Mouse (Mus musculus) forebrain, embryonic 12.5 days (tissue): ENCODE measurements around the gene P4ha2. TPM values are rescaled to one million over a fixed set of nuclear protein-coding genes. Genes with fewer than 3 reads are reported as not detected.

ENCODE experiments used
- ATAC-seq: fragments of 200-750 bp; cut with Nextera tagmentation; 2 replicates; pipeline ENCODE4 v1.8.0; 2017; ENCODE audit warnings: moderate TSS enrichment; ENCODE audit not compliant: low FRiP score
- H3K27ac ChIP-seq: fragments of 300-500 bp; sonication (generic); 2 replicates; pipeline ENCODE4 v1.5.1; 2016; ENCODE audit warnings: mild to moderate bottlenecking
- H3K27me3 ChIP-seq: fragments of 300-500 bp; sonication (generic); 2 replicates; pipeline ENCODE4 v1.6.1; 2016; ENCODE audit warnings: mild to moderate bottlenecking
- H3K36me3 ChIP-seq: fragments of 300-500 bp; sonication (generic); replicated peaks from 2 replicates; pipeline ENCODE4 v1.6.1; 2016; ENCODE audit warnings: mild to moderate bottlenecking
- H3K4me1 ChIP-seq: fragments of 300-500 bp; sonication (generic); 2 replicates; pipeline ENCODE4 v1.6.1; 2016
- H3K4me2 ChIP-seq: fragments of 300-500 bp; sonication (generic); 2 replicates; pipeline ENCODE4 v1.6.1; 2016; ENCODE audit warnings: mild to moderate bottlenecking, moderate library complexity
- H3K4me3 ChIP-seq: fragments of 300-500 bp; sonication (generic); replicated peaks from 2 replicates; pipeline ENCODE4 v1.5.1; 2016; ENCODE audit warnings: mild to moderate bottlenecking
- H3K9ac ChIP-seq: fragments of 300-500 bp; sonication (generic); 2 replicates; pipeline ENCODE4 v1.6.1; 2016; ENCODE audit warnings: mild to moderate bottlenecking
- H3K9me3 ChIP-seq: fragments of 300-500 bp; sonication (generic); 2 replicates; pipeline ENCODE4 v1.6.1; 2016
- WGBS: fragments of 180-500 bp; shearing (Covaris S2); methylation state at CpG from one replicate; pipeline ENCODE4 v1.1.7; 2016; 5-methylcytosine and 5-hydroxymethylcytosine counted together
- polyA plus RNA-seq: library from polyadenylated mRNA; unstranded; fragments of >200 nt; fragmentation: Nextera tagmentation; extraction: Ambion mirVana; gene quantifications from 2 replicates; pipeline ENCODE4 v1.2.1, GENCODE M21; 2016

Gene P4ha2
- polyA plus RNA-seq, 1 experiment from 2014 or later, result 12.7 TPM

DNA sequence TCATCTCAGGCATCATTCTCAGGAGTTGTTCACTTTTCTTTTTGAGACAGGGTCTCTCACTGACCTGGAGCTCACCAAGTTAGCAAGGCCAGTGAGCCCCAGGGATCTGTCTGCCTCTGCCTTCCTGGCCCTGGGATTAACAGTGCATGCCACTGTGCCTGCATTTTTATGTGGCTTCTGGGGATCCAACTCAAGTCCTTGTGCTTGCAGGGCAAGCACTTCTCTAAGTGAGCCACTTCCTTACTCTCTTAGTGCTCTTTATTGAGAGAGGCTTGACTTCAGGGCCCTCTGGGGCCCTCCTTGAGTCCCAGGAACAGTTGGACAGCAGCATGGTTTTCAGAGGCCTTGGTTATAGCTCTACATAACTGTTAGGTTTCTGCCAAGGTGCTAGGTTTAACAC is 56.6 kb downstream of the P4ha2 start:
- no peak for ATAC-seq
- Histone ChIP-seq H3K4me1 (no peaks in the 10 kb centered on the region), H3K4me2 (no peak overlapping the region), H3K36me3 (no peaks in the 10 kb centered on the region), H3K27me3 (no peaks in the 10 kb centered on the region), H3K9me3 (no peaks in the 10 kb centered on the region), H3K4me3 (no peak overlapping the region), H3K27ac (no peak overlapping the region), H3K9ac (no peak overlapping the region)

DNA sequence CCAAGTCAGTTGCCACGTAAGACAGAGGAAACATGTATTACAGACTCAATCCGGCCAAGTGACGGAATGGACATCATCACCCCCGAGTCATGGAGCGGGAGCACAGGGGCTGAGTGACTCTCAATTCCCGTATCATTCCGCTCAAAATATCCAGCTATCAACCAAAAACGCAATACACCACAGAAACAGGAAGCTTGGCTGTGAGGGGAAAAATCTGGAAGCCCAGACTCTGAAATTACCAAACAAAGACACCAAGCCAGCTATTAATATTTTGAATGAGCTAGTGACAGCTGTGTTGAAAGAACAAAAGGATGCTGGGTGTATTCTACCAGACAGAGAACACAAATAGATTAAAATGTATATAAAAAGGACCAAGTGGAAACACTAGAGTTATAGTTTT is 57.7 kb downstream of the P4ha2 start:
- no peak overlapping the region for H3K27ac ChIP-seq
- no peaks in the 10 kb centered on the region for H3K4me1 ChIP-seq
- H3K4me2 ChIP-seq, result no peak overlapping the region
- WGBS, result 93% methylated on average over 8 of the region's 8 CpGs
- no peaks in the 10 kb centered on the region for H3K9me3 ChIP-seq
- no peak overlapping the region for H3K9ac ChIP-seq
- no peaks in the 10 kb centered on the region for H3K36me3 ChIP-seq
- ATAC-seq, result no peak
- H3K27me3 ChIP-seq, result no peaks in the 10 kb centered on the region
- H3K4me3 ChIP-seq, result no peak overlapping the region

DNA sequence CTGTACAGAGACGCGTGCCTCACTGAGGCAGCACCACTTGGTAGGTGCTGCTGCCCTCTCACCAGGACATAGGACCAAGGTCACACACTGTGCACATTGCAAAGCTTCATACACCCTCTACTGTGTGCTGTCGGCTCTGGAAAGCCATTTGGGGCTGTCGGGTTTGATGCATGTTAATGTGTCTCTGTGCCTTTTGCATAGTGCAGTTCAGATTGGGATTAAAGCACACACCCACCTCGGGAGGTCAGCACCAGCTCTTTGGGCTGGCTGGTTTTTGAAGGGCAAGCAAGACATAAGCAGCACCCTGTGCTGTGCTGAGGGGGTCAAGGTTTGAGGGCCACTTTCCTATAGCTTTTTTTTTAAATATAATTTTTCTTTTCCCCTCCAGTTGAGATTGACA is 60.5 kb downstream of the P4ha2 start:
- Histone ChIP-seq H3K36me3 (no peaks in the 10 kb centered on the region), H3K4me3 (no peak overlapping the region), H3K4me2 (no peak overlapping the region), H3K9me3 (no peaks in the 10 kb centered on the region), H3K27ac (no peak overlapping the region), H3K9ac (no peak overlapping the region), H3K4me1 (no peaks in the 10 kb centered on the region), H3K27me3 (no peaks in the 10 kb centered on the region)
- ATAC-seq, result no peak
- 87% methylated on average over 5 of the region's 5 CpGs for WGBS

DNA sequence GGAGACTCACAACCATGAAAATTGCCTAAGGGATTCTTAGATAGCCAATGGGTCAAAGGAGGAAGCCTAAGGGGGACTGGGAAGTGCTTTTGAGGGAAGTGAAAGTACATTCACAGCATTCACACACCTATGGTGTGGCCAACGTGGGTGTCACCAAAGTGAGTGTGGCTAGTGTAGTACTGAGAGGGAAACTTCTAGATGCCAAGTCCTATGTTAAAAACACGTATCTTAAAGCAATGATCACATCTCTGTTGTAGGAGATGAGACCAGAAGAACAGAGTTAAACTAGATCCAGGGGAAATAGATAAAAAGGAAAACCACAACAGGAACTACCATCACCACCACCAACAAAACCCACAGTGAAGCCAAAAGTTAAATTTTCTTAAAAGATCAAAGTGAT is 61.0 kb downstream of the P4ha2 start:
- WGBS, result 73% methylated on average over 2 of the region's 2 CpGs
- no peak overlapping the region for H3K4me3 ChIP-seq
- ATAC-seq, result no peak

DNA sequence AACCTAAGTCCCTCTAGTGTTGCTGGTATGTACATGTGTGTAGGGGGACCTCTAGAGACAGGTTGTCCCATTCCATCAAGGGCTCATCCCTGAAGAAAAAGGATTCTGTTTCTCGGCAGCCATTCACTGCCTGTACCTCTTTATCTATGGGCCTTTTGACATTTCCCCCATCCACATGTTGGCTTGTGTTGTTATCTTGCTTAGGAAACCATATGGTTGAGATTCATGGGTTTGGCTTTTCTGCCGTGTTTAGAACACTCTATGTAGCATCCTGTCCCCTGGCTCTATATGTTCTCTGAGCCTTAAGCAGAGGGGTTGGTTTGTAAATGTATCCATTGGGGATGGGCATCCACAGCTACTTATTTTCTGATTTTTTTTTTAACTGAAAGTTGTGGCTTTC is 61.6 kb downstream of the P4ha2 start:
- H3K4me2 ChIP-seq, result no peak overlapping the region
- H3K27ac ChIP-seq, result no peak overlapping the region
- H3K27me3 ChIP-seq, result no peaks in the 10 kb centered on the region
- H3K36me3 ChIP-seq, result no peaks in the 10 kb centered on the region
- no peak overlapping the region for H3K9ac ChIP-seq
- H3K4me3 ChIP-seq, result no peak overlapping the region
- no peak for ATAC-seq
- 83% methylated on average over 2 of the region's 2 CpGs for WGBS
- no peaks in the 10 kb centered on the region for H3K4me1 ChIP-seq
- no peaks in the 10 kb centered on the region for H3K9me3 ChIP-seq

More for the DNA sequence above, 61.0 kb downstream of the P4ha2 start:
- Histone ChIP-seq H3K36me3 (no peaks in the 10 kb centered on the region), H3K27ac (no peak overlapping the region), H3K27me3 (no peaks in the 10 kb centered on the region), H3K9me3 (no peaks in the 10 kb centered on the region), H3K4me1 (no peaks in the 10 kb centered on the region), H3K4me2 (no peak overlapping the region), H3K9ac (no peak overlapping the region)

DNA sequence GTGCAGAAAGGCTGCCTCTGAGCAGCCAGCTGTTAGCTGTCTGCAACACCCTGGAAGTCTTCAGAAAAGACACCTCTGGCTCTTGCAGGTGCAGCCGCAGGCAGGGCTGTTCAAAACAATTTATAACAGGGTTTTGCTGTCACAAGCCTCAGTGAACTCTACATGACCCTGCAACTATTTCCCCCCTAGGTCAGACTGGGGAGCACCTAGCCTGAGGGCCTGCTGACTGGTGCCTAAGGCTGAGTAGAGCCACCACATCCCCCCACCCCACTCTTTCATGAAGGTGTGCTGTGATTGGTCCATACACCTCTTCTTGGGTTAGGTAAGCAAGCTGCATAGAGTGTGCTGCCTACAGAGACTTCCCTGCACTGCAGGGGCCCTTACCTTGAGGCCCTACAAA is 63.1 kb downstream of the P4ha2 start:
- Histone ChIP-seq H3K9me3 (no peaks in the 10 kb centered on the region), H3K4me2 (no peak overlapping the region), H3K36me3 (no peaks in the 10 kb centered on the region), H3K4me3 (no peak overlapping the region), H3K27me3 (no peaks in the 10 kb centered on the region), H3K9ac (no peak overlapping the region), H3K4me1 (no peaks in the 10 kb centered on the region), H3K27ac (no peak overlapping the region)
- ATAC-seq, result no peak
- 83% methylated on average over 1 of the region's 1 CpGs for WGBS

DNA sequence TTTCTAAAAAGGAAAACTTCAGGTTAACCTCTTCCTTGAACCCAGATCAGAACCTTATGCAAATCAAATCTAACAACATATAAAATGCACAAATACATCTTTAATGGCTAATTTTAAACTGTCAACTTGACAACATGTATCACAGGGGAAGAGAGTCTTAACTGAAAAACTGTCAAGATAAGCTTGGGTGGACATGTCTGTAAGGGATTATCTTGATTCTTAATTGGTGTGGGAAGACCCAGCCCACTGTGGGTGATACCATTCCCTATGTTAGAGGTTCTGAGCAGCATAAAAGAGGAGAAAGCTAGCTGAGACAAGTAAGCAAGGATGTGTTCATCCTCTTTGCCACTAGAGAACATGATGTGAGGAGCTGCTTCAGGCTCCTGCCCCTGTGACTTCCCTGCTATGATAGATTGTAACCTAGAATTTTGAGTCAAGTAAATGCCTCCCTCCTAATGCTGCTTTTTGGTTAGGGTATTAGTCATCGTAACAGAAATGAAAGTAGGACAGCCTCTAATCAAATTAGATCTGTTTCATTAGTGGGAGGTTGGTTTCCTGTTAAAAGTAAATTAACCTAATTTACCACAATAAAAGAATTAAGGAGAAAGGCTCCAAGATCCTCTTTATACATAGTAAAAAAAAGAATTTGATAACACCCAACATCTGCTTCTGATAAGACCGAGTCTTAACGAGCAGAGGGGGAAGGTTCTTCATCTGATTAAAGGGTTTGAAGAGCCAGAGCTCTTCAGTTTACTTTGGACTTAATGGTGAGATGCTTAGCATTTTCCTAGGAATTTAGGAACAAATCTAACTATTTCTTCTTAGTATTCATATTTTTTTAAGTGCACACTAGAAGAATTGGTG is 69.8 kb downstream of the P4ha2 start:
- Histone ChIP-seq H3K27ac (no peak overlapping the region), H3K4me1 (no peaks in the 10 kb centered on the region), H3K4me2 (no peak overlapping the region), H3K27me3 (no peaks in the 10 kb centered on the region), H3K9me3 (no peaks in the 10 kb centered on the region), H3K4me3 (no peak overlapping the region), H3K36me3 (no peaks in the 10 kb centered on the region), H3K9ac (no peak overlapping the region)
- ATAC-seq, result no peak
- WGBS, result 65% methylated on average over 3 of the region's 3 CpGs

DNA sequence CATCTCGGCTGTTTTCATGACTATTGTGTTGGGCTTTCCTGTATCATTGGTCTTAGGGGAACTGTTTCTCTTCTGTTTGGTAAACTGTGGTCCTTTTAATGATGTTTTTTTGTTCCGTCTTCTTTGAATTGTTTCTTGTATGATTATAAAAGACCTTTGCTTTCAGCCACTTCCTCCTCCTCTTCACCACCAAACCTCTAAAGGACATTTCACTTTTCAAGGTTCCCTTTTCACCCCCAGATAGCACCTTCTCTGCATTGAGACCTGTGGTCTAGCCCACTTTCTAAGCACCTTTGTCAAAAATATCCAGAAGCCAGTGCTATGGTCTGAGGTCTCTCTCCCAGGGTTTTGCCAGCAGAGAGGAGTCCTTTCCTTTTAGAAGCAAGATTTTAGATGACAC is 71.3 kb downstream of the P4ha2 start:
- Histone ChIP-seq H3K4me3 (no peak overlapping the region), H3K27me3 (no peaks in the 10 kb centered on the region), H3K4me2 (no peak overlapping the region), H3K36me3 (no peaks in the 10 kb centered on the region), H3K4me1 (peaks cover 5% of the 10 kb centered on the region; the same call in 1 of the 2 replicates), H3K9ac (no peak overlapping the region), H3K27ac (no peak overlapping the region), H3K9me3 (no peaks in the 10 kb centered on the region)
- ATAC-seq, result no peak
- WGBS, result 81% methylated on average over 2 of the region's 2 CpGs

DNA sequence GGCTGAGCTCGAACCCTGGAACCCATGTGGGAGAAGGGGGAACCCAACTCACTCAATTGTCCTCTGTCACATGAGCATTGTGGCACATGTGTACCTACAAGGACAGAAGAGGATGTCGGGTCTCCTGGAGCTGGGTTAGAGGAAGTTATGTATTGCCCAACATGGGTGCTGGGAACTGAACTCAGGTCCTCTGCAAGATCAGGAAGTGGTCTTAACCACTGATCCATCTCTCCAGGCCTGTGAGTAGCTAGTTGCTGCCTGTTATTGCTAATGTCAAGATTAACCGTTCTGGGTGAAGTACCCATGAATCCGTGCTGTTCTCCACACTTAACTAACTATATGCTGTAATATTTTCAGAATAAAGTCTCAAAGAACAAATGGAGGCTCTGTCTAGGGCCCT is 74.3 kb downstream of the P4ha2 start:
- Histone ChIP-seq H3K27ac (no peak overlapping the region), H3K4me2 (no peak overlapping the region), H3K4me1 (peaks cover 5% of the 10 kb centered on the region; the same call in 1 of the 2 replicates), H3K4me3 (no peak overlapping the region), H3K36me3 (no peaks in the 10 kb centered on the region), H3K27me3 (no peaks in the 10 kb centered on the region), H3K9me3 (no peaks in the 10 kb centered on the region), H3K9ac (no peak overlapping the region)
- WGBS, result 93% methylated on average over 4 of the region's 4 CpGs
- no peak for ATAC-seq

DNA sequence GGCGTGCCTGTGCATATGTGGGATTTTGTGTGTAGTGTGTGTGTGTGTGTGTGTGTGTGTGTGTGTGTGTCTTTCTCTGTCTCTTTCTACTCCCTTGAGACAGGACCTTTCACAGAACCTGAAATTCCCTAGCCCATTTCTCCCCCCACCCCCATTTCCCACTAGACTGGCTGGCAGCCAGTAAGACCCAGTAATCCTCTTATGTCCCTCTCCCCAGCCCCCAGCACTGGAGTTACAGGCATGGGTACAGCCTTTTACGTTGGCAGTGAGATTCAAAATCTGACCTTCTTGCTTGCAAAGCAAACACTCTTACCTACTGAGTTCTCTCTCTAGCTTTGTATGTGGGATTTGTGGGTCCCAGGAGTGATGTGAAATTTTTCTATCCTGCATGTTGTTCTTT is 75.0 kb downstream of the P4ha2 start:
- no peak for ATAC-seq
- H3K36me3 ChIP-seq, result no peaks in the 10 kb centered on the region
- no peak overlapping the region for H3K4me3 ChIP-seq
- no peaks in the 10 kb centered on the region for H3K9me3 ChIP-seq
- peaks cover 5% of the 10 kb centered on the region; the same call in 1 of the 2 replicates for H3K4me1 ChIP-seq
- H3K4me2 ChIP-seq, result no peak overlapping the region
- H3K9ac ChIP-seq, result no peak overlapping the region
- no peaks in the 10 kb centered on the region for H3K27me3 ChIP-seq
- WGBS, result 57% methylated on average over 2 of the region's 2 CpGs
- no peak overlapping the region for H3K27ac ChIP-seq

Other genes starting within 250 kb of the P4ha2 start
- 0.36 TPM in 1 of 2 replicates, not detected in the other for gene Gm12216, start 240.8 kb upstream of the P4ha2 start, polyA plus RNA-seq
- 7.8 and 7.9 TPM in 2 replicates for gene Slc22a5, start 208.4 kb upstream of the P4ha2 start, polyA plus RNA-seq
- 1.4 and 2.7 TPM in 2 replicates for gene Slc22a21, start 119.8 kb upstream of the P4ha2 start, polyA plus RNA-seq
- gene Slc22a4, start 72.0 kb upstream of the P4ha2 start, polyA plus RNA-seq, result 0.92 and 1.6 TPM in 2 replicates
- gene Pdlim4, start 31.1 kb upstream of the P4ha2 start, polyA plus RNA-seq, result 38.2 and 43.8 TPM in 2 replicates
- gene Csf2, start 149.6 kb downstream of the P4ha2 start, polyA plus RNA-seq, result not detected in 2 replicates
- gene Il3, start 167.2 kb downstream of the P4ha2 start, polyA plus RNA-seq, result not detected in 2 replicates
- gene Acsl6, start 203.7 kb downstream of the P4ha2 start, polyA plus RNA-seq, result 24.6 and 26.4 TPM in 2 replicates